Mouse (Mus musculus): ENCODE data around the gene Crtam.

Crtam gene

DNA sequence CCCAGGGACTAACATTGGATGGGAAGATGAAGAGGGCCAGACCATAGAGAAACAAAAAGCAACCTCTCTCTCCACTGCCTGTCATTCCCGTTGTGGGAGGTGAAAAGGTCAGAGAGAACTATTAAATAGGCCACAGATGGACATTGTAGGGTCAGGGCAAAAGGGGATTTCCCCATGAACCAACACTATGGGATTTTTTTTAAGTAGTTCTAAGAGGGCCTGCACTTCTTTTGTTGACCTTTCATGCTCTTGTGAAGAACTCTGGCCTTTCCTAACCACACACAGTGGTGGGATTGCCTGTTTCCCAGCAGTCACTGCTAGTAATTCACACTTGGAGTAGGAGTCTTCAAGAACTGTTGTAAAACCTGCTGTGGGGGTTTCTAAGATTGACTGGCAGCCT is 3.4 kb upstream of the Crtam start:
- no peak for DNase-seq (ENCODE audit: low spot score)

- DNase-seq (ENCODE audit: low spot score), result no peak
Observed at GRCm38 (mm10) chr9:40997116-40997779, 7.2 kb downstream of the Crtam start.

DNA sequence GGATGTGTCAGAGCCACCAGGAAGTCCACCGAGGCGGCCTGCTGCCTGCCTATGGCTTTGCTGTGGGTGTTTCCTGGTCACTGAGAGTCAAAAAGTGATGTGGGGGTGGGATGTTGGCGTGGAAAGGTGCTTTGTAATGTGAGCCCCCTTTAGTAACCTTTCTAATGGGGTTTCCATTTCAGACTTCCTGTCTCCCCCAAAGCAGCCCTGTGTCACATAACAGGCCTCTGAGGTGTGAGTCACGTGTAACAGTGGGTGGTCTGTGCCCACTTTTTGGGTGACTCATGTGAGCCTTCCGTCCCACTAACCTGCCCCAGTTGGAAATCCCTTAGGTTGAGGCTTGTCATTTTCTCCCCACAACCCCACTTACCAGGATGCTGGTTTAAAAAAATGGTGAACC is 10.4 kb downstream of the Crtam start:
- DNase-seq (ENCODE audit: low spot score), result no peak

- no peak for DNase-seq (ENCODE audit: low spot score)
Observed at GRCm38 (mm10) chr9:40991511-40991910, 12.9 kb downstream of the Crtam start.

DNA sequence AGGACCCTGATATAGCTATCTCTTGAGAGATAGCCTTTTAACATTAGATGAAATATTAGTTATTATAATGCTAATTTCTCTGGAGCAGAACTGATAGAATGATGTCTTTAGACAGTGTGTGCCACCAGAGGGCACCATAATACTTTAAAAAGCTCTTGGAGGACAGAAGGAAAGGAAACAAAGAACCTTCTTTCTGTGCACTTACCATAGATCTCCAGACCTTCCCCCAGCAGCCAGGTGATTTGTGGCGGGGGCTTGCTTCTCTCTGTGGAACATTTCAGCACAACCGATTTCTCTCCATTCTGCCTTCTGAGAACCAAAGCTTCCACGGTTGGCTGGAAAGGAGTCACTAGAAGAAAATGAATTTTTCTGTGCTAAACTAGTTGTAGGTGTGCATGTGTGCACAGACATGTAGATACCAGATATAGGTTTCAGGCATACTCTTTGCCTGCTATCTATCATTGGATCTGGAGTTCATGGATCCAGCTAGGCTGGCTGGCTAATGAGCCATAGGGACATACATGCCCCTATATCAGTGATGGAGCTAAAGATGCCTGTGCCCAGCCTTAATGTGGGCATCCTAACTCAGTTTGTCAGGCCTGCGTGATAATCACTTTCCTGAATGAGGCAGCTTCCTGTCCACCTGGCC is 14.4 kb downstream of the Crtam start:
- peak; percentile 47 for DNase-seq (ENCODE audit: low spot score)

DNA sequence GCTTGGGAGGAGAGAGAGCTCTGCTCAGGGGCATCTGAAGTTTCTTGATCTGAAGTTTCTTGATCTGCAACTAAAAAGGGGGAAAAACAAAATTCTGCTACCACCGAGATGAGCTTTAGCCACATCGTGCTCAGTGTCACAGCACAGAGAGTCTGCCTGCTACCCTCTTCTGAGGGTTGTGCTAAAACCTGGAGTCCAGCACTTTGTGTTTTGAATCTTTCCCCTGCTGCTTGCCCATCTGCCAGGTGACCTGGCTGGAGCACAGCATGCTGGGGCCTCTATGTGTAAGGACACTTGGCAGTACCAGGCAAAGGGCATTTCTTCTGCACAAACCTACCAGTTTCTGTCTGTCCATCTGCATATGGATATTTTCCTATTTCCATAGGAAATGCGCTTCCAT is 20.1 kb downstream of the Crtam start:
- DNase-seq (ENCODE audit: low spot score), result no peak

DNA sequence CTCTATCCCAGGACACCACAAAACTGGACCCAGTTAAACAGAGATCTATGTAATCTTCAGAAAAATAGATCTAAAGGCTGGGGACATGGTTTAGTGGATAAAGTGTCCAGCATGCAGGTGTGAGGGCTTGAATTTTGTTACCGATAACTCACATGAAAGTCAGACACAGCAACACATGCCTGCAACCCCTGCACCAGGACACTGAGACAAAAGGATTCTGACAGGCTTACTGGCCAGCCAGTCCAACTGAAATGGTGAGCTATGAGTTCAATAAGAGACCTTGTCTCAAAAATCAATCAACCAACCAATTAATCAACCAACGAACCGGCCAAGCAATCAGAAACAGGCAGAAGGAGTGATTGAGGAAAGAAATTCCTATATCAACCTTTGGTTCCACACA is 20.7 kb downstream of the Crtam start:
- DNase-seq (ENCODE audit: low spot score), result no peak

DNA sequence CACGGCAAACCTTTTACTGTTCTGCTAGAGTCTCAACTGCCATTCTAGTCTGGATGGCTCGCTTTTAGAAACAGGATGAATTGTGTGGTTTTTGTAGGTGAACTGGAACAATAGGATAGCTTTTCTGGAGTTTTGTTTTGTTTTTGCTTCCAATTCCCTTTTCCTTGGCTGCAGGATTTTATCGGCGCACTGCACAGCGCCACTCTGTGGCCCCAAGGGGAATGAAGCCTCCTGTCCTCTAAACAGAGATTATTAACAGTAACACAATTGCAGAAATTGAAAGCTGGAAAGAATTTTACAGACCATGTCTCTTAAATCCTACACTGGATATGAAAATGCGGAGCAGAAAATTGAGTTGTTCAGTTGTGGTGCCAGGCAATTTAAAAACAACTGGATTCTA is 21.9 kb downstream of the Crtam start:
- no peak for DNase-seq (ENCODE audit: low spot score)

GRCm38 (mm10) chr9:40974042-40974801 is 30.2 kb downstream of the Crtam start:
- no peak for DNase-seq (ENCODE audit: low spot score)

DNA sequence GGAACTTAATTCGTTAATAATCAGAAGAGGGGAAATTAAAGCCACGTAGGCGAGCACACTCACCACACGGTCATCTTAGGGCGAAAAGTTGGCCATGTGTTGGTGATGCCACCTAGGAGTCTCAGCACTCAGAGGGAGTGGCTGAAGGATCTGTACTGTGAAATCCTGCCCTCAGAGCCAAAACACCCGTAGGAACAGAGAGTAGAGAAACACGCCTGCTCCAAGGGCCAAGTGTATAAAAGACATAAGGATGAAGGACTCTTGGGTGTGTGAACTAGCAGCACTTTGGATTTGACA is 40.1 kb downstream of the Crtam start:
- DNase-seq (ENCODE audit: low spot score), result no peak

GRCm38 (mm10) chr9:40963586-40964417 is 40.6 kb downstream of the Crtam start, which contains the start of gene Jhy:
Gene Jhy (minus strand): TSS chr9:40964118.
- no peak for DNase-seq (ENCODE audit: low spot score)

GRCm38 (mm10) chr9:40961401-40961800 is 43.0 kb downstream of the Crtam start:
- DNase-seq (ENCODE audit: low spot score), result no peak

DNA sequence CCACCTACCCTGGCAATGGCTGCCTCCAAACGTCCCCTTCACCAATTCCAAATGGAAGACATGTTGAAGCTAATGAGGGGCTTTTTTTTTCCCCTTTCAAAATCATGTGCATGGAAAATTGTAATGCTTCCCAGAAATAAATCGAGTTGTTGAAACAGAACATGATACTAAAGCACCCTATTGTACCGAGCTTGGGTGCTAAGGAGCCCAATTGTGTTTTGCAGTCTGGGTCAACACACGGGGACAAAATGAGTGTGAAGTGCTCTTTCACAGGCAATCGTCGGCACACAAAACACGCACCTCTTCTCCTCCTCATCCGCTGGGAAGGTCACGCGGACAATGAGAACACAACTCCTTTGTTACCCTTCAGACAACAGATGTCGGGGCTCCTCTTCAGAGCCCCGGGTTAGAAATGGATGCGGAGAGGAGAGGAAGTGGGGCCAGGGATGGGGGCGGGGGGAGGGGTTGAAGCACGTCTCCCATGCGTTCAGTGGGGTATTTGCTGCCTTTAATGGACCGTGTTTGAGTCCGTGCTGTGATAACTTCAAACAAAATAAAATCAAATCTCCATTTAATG is 55.3 kb downstream of the Crtam start:
- no peak for DNase-seq (ENCODE audit: low spot score)

DNA sequence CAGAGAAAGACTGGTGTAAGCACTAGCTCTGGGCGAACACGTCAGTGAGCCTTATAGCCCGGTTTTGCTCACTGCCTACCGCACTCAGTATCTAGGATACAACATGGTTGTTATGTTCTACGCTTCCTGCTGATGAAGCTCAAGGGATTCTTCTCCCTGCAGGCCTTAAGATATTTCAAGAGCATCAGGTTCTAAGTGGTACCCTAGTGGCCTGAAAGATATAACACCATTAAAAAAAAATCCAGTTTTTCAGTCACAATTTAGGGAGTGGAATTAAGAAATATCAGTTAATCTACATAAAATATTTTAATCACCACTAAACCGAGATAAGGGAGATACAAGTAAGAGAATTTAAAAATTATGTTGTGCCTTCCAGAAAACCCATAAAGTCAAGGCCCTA is 56.0 kb downstream of the Crtam start:
- no peak for DNase-seq (ENCODE audit: low spot score)

- no peak for DNase-seq (ENCODE audit: low spot score)
Observed at GRCm38 (mm10) chr9:40947131-40947530, 57.3 kb downstream of the Crtam start.

- DNase-seq (ENCODE audit: low spot score), result no peak
Observed at GRCm38 (mm10) chr9:40937425-40937824, 67.0 kb downstream of the Crtam start.

DNA sequence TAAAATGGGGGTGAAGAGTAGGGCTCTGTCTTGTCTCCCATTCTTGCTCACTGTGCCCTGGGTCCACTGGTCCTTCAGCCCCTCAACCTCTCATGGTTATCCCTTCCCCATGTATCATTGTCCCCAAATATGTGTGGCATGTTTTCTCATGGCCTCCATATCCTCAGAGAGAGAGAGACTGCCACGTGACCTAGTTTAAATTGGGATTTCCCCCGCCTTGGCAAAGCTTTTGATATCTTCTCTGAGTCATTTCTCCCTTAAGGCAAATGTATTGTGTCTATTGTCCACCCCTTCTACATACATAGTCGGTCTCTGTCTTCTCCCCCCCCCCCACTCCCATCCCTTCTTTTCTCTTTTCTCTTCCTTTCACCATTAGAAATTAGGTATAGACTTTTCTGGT is 71.1 kb downstream of the Crtam start:
- no peak for DNase-seq (ENCODE audit: low spot score)

DNA sequence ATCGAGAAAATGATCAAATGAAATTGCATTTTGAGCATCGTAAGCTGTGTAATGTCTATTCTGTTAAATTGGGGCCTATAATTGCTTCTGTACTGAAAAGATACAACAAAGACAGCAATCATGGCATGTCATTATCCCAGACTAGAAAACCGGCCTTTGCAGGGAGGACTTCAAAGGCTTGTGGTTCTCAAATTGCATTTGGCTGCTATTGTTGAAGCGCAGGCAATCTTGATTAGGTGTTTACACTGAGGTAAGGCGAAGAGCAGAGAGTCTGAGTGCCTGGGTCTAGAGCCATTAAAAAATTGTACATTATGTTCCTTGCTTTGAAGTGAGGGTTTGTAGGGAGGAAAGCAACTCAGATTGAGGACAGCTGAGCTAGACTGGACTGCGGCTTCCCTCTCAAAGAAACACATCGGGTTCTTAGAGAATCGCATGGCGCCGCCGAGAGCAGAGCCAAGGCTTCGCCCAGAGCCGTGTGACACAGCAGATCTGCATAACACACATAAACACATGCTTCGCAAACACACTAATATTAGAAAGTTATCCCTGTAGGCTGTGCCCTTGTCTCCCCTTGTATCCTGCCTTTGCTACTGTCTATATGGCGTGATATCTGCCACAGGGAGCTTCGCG is 77.0 kb downstream of the Crtam start:
- DNase-seq (ENCODE audit: low spot score), result no peak
